ENCODE assay signal across 33 mouse cellular contexts in the genomic region with DNA sequence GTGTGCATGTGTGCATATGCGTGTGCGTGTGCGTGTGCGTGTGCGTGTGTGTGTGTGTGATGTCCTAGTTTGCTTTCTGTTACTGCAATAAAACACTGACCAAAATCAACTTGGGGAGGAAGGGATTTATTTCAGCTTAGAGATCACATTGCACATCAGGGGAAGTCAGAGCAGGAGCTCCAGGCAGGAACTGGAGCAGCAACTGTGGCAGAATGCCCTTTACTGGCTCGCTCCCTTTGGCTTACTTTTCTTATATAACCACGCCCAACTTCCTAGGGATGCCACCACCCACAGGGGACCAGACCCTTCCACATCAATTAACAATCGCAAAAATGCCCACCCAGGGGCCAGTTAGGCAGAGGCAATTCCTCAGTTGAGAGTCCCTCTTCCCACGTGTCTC. TPM values are rescaled to one million over a fixed set of nuclear protein-coding genes. Genes with fewer than 3 reads are reported as not detected.
"Had no signal": no experiment of that assay in that cellular context is flagged by ENCODE, and none has a peak within 500 bp of the region (broad histone marks: within the 10 kb centered on the region; RNA-seq: fewer than 3 reads in every experiment).

No protein-coding gene starts in this region.

- DNase-seq: gastrocnemius, postnatal 36 days; heart, adult 11 months; heart, adult 2 months; heart, postnatal 14 days; heart, postnatal 36 days; kidney, adult 11 months; kidney, adult 9 months; kidney, postnatal 14 days; left cerebral cortex, postnatal 4 days; liver, embryonic 13.5 days had no signal

- H3K4me1 ChIP-seq: forebrain, embryonic 15.5 days; heart, embryonic 13.5 days; heart, embryonic 15.5 days; hindbrain, embryonic 13.5 days; hindbrain, embryonic 15.5 days; limb, embryonic 13.5 days; limb, embryonic 15.5 days; liver, embryonic 13.5 days; liver, embryonic 15.5 days had no signal

- H3K36me3 ChIP-seq: forebrain, embryonic 15.5 days; heart, embryonic 13.5 days; heart, embryonic 15.5 days; hindbrain, embryonic 13.5 days; hindbrain, embryonic 15.5 days; limb, embryonic 13.5 days; limb, embryonic 15.5 days; liver, embryonic 13.5 days; liver, embryonic 15.5 days had no signal

- H3K4me3 ChIP-seq: forebrain, embryonic 15.5 days; heart, adult 2 months; heart, embryonic 13.5 days; heart, embryonic 15.5 days; hindbrain, embryonic 13.5 days; hindbrain, embryonic 15.5 days; limb, embryonic 13.5 days; limb, embryonic 15.5 days; liver, embryonic 13.5 days; liver, embryonic 15.5 days had no signal

- H3K27ac ChIP-seq: forebrain, embryonic 15.5 days; heart, adult 2 months; heart, embryonic 13.5 days; heart, embryonic 15.5 days; hindbrain, embryonic 13.5 days; hindbrain, embryonic 15.5 days; hindbrain, postnatal 0 days; limb, embryonic 13.5 days; limb, embryonic 15.5 days; liver, embryonic 13.5 days; liver, embryonic 15.5 days had no signal

- H3K27me3 ChIP-seq: forebrain, embryonic 15.5 days; heart, embryonic 15.5 days; hindbrain, embryonic 15.5 days; limb, embryonic 15.5 days; liver, embryonic 15.5 days had no signal

RNA-seq across cellular contexts. Expression of gene Rnf186, which starts 8.3 kb away (rescaled TPM):
- total RNA-seq: forebrain, postnatal 0 days; gastrocnemius, postnatal 10 days; gastrocnemius, postnatal 36 days; heart, adult 2 months; heart, postnatal 36 days; hematopoietic stem cell, adult 5-6 weeks; hindbrain, postnatal 0 days; layer of hippocampus, adult 18-20 months; layer of hippocampus, postnatal 10 days; layer of hippocampus, postnatal 25 days; left cerebral cortex, adult 18-20 months; left cerebral cortex, adult 8-10 months; left cerebral cortex, postnatal 10 days; left cerebral cortex, postnatal 25 days; left cerebral cortex, postnatal 4 days had no signal
- polyA plus RNA-seq: forebrain, embryonic 15.5 days; forebrain, postnatal 0 days; heart, embryonic 11.5 days; heart, embryonic 13.5 days; heart, postnatal 0 days; hindbrain, embryonic 11.5 days; hindbrain, embryonic 13.5 days; hindbrain, postnatal 0 days; limb, embryonic 11.5 days had no signal
